Mouse (Mus musculus) kidney, postnatal 0 days (tissue): Measurements from ENCODE around the gene Stra6. TPM values are rescaled to one million over a fixed set of nuclear protein-coding genes. Genes with fewer than 3 reads are reported as not detected.

Experiments
- ATAC-seq: fragments of 200-750 bp; cut with Nextera tagmentation; replicated peaks from 2 replicates; pipeline ENCODE4 v1.8.0; 2017; ENCODE audit warnings: low read depth, moderate number of reproducible peaks, moderate TSS enrichment, moderate library complexity; ENCODE audit not compliant: low FRiP score
- DNase-seq: peaks from one replicate; pipeline ENCODE4 v3.0.0-alpha.2; 2016; ENCODE audit warnings: low spot score
- H3K27ac ChIP-seq: fragments of 300-500 bp; sonication (generic); 2 replicates; pipeline ENCODE4 v1.5.1; 2014; ENCODE audit warnings: mild to moderate bottlenecking
- H3K27me3 ChIP-seq: fragments of 300-500 bp; sonication (generic); 2 replicates; pipeline ENCODE4 v1.6.1; 2014; ENCODE audit warnings: low read length, mixed read lengths; ENCODE audit not compliant: insufficient read depth
- H3K36me3 ChIP-seq: fragments of 300-500 bp; sonication (generic); 2 replicates; pipeline ENCODE4 v1.6.1; 2014; ENCODE audit warnings: low read length, mixed read lengths; ENCODE audit not compliant: insufficient read depth
- H3K4me1 ChIP-seq: fragments of 300-500 bp; sonication (generic); replicated peaks from 2 replicates; pipeline ENCODE4 v1.6.1; 2014; ENCODE audit warnings: antibody characterized with exemption, low read length, mixed read lengths; ENCODE audit not compliant: insufficient read depth
- H3K4me2 ChIP-seq: fragments of 300-500 bp; sonication (generic); 2 replicates; pipeline ENCODE4 v1.6.1; 2014; ENCODE audit warnings: mild to moderate bottlenecking, low read length, moderate library complexity, mixed read lengths
- H3K4me3 ChIP-seq: fragments of 300-500 bp; sonication (generic); replicated peaks from 2 replicates; pipeline ENCODE4 v1.5.1; 2014; ENCODE audit warnings: low read depth, low read length
- H3K9ac ChIP-seq: fragments of 300-500 bp; sonication (generic); 2 replicates; pipeline ENCODE4 v1.6.1; 2014; ENCODE audit warnings: low read depth, low read length
- H3K9me3 ChIP-seq: fragments of 300-500 bp; sonication (generic); replicated peaks from 2 replicates; pipeline ENCODE4 v1.6.1; 2016; ENCODE audit warnings: low read length, inconsistent platforms, mixed read lengths
- CTCF ChIP-seq: IDR thresholded peaks from 2 replicates; pipeline ENCODE4 v1.5.1; 2016; ENCODE audit warnings: antibody characterized with exemption, low read depth, mild to moderate bottlenecking, moderate library complexity
- WGBS: fragments of 180-500 bp; shearing (Covaris S2); extraction: QIAGEN DNeasy Blood & Tissue Kit; methylation state at CpG from one replicate; pipeline ENCODE4 v1.1.7; 2014; 5-methylcytosine and 5-hydroxymethylcytosine counted together
- polyA plus RNA-seq: library from polyadenylated mRNA; unstranded; fragments of >200 nt; fragmentation: Nextera tagmentation; extraction: Ambion mirVana; gene quantifications from 2 replicates; pipeline ENCODE4 v1.2.1, GENCODE M21; 2015

Stra6 gene
- polyA plus RNA-seq, 1 experiment from 2014 or later = 12.2 TPM

DNA sequence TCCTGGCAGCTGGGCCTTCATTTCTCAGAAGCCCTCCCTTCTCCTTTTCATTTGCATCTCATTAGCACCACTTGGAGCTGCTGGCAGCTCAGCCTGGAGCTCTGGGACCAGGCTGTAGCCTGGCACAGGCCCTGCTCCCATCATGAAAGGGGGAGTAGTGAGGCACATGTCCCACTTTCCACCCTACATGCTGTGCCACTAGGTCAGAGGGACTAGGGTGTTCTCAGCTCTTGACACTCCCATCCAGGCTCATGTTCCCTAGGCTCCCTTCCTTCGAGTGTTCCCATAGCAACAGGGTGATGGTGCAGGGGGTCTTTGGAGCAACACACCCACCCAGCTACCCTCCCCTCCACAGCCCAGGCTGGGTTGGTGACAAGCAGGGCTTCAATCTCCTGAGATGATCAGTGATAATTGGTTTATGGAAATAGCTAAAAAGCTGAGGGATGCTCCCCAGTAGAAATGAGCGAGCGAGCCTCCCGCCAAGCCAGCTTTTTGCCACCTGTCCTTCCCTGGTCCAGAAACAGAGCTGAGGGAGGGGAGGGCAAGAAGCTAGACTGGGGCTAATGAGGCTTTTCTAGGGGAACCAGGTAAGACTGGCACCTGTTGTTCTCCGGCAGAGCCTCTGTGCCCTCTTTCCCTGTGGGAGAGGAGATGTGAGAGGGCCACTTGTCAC is 33.2 kb downstream of the Stra6 start:
- no peak for ATAC-seq
- no peak overlapping the region for H3K27ac ChIP-seq
- WGBS = 72% methylated on average over 5 of the region's 5 CpGs

DNA sequence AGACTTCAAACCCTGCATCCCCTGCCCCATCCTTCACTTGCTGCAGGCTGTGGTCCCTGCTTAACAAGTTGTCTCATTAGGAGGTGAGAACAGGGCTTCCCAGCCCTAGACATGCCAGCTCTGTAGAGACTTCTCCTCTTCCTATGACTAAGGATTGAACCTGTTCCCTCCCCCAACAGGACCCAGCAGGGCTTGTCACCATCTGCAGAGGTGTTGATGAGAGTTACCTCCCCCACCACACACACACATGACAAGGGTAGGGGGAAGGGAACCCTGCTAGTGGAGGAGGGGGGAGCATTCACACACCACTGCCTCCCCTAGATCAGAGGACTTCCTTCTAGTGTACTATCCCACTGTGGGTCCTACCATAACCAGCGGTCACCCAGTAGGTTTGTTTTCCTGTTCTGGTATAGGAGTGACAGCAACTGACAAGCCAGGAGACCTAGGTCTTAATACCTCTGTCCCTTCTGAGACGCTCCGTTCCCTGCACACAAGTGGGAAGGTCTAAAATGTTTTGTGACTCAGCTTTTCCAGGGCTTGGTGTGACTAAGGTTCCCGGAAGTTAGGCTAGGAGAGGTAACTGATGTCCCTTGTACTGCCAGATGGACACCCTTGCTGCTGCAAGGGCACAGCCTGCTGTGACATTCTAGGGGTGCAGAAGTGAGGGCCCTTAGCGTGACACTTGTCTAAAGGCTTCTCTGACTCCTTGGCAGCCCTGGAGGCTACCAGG is 36.4 kb downstream of the Stra6 start:
- DNase-seq (no peak), ATAC-seq (no peak)
- no peak overlapping the region for H3K27ac ChIP-seq
- H3K27me3 ChIP-seq = no peaks in the 10 kb centered on the region
- 67% methylated on average over 5 of the region's 5 CpGs for WGBS
- H3K36me3 ChIP-seq = no peaks in the 10 kb centered on the region
- H3K4me2 ChIP-seq = no peak overlapping the region
- no peak for TF ChIP-seq CTCF
- H3K9ac ChIP-seq = no peak overlapping the region
- no peak overlapping the region for H3K4me3 ChIP-seq
- H3K4me1 ChIP-seq = no peaks in the 10 kb centered on the region
- H3K9me3 ChIP-seq = no peaks in the 10 kb centered on the region

More for the DNA sequence above, 33.2 kb downstream of the Stra6 start:
- H3K4me3 ChIP-seq = no peak overlapping the region
- no peaks in the 10 kb centered on the region for H3K9me3 ChIP-seq
- H3K9ac ChIP-seq = no peak overlapping the region
- no peaks in the 10 kb centered on the region for H3K27me3 ChIP-seq
- H3K4me2 ChIP-seq = no peak overlapping the region
- H3K36me3 ChIP-seq = no peaks in the 10 kb centered on the region
- DNase-seq = no peak
- TF ChIP-seq CTCF = no peak
- H3K4me1 ChIP-seq = no peaks in the 10 kb centered on the region

DNA sequence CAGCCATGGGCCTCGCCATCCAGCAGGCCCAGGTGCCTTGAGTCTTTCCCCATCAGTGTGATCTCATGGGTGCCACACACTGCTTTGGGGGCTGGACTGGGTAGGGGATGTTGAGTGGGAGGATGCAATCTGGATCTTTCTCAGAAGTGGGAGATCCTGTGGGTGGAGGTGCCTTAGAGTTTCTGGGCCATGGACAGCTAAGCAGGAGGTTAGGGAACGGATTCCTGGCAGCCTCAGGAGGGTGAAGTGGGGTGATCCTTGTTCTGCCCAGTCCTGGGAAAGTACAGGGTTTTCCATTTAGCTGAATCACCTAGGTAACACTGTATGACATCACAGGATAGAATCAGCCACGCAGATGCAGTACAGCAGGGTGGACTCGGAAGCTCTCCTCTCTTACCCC is 38.4 kb downstream of the Stra6 start:
- ATAC-seq = no peak
- 77% methylated on average over 4 of the region's 4 CpGs for WGBS
- Histone ChIP-seq H3K9me3 (no peaks in the 10 kb centered on the region), H3K4me1 (no peaks in the 10 kb centered on the region), H3K9ac (no peak overlapping the region), H3K27ac (no peak overlapping the region), H3K27me3 (no peaks in the 10 kb centered on the region), H3K4me2 (no peak overlapping the region), H3K4me3 (no peak overlapping the region), H3K36me3 (no peaks in the 10 kb centered on the region)
- no peak for DNase-seq
- no peak for TF ChIP-seq CTCF

DNA sequence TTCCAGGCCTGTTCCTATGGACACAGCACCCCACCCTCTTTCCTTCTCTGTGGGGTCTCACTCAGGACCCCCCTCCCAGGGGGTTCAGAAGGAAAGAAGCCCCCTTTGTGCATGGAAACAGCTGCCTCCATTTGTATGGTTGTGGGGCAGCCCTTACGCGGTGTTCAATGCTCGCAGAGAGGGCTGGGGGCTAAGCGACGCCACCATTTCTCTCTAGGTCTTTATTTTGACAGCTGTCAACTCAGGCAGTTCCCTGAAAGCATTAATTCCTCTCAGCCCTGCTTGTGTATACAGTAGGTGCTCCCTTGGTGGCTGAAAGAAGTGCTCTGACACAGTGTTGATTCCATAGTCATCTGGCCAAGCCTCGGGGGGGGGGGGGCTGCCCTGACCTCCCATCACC is 40.1 kb downstream of the Stra6 start:
- ATAC-seq (no peak), DNase-seq (no peak)
- no peak for TF ChIP-seq CTCF
- Histone ChIP-seq H3K4me1 (no peaks in the 10 kb centered on the region), H3K36me3 (no peaks in the 10 kb centered on the region), H3K27me3 (no peaks in the 10 kb centered on the region), H3K4me3 (no peak overlapping the region), H3K9me3 (no peaks in the 10 kb centered on the region), H3K27ac (no peak overlapping the region), H3K9ac (no peak overlapping the region), H3K4me2 (no peak overlapping the region)
- 69% methylated on average over 6 of the region's 6 CpGs for WGBS

DNA sequence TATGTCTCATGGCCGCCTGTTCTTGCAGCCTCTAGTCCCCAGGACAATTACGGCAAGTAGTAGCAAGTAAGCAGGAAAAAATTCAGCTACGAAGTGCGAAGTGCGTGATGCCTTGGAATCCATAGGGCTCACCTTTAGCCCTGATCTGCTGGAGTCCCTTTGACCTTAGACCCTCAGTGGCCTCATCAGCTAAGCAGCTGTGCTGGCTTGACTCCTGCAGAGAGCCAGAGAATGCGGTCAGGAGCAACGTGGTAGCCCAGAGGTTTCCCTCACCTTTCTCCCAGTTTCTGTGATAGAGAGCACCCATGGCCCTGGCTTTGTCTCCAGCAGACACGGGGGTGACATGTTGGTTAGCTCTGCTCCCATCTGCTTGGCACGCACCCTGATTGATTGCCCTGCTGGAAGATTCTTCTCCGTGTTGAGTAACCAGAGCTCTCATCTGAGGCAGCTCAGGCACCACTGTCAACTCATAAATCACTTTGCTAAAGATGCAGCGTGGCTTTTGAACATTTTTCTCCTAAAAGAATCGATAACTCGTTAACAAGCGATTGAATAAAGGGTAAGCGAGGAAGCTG is 42.1 kb downstream of the Stra6 start:
- Histone ChIP-seq H3K9ac (no peak overlapping the region), H3K27me3 (no peaks in the 10 kb centered on the region), H3K4me3 (no peak overlapping the region), H3K9me3 (no peaks in the 10 kb centered on the region), H3K4me2 (no peak overlapping the region), H3K4me1 (no peaks in the 10 kb centered on the region), H3K27ac (no peak overlapping the region), H3K36me3 (no peaks in the 10 kb centered on the region)
- no peak for TF ChIP-seq CTCF
- ATAC-seq = no peak
- 42% methylated on average over 15 of the region's 15 CpGs for WGBS
- DNase-seq = no peak

DNA sequence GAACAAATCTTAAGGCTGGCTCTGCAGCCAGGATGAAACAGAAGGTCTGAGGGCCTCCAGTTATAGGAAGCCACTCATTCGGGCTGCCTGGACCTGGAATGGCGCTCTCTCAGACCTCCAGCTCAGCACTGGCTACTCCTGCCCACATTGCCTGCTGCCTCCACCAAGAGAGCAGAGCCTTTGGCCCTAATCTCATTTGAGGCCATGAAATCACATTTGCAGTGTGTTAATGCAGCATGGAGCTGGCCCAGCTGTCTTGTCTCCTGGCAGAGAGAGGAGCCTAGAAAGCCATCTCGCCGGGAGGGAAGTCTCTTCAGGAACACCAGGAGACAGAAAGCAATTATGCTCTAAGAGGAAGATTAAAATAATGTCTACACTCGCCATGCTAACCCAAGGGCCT is 43.9 kb downstream of the Stra6 start:
- H3K27ac ChIP-seq = no peak overlapping the region
- DNase-seq (no peak), ATAC-seq (no peak)
- no peak overlapping the region for H3K4me2 ChIP-seq
- no peak for TF ChIP-seq CTCF
- 66% methylated on average over 5 of the region's 5 CpGs for WGBS
- peaks cover 6% of the 10 kb centered on the region; the same call in 1 of the 2 replicates for H3K4me1 ChIP-seq
- H3K9ac ChIP-seq = no peak overlapping the region
- H3K36me3 ChIP-seq = no peaks in the 10 kb centered on the region
- no peak overlapping the region for H3K4me3 ChIP-seq
- no peaks in the 10 kb centered on the region for H3K27me3 ChIP-seq
- no peaks in the 10 kb centered on the region for H3K9me3 ChIP-seq
